19 mouse cellular contexts compared by ENCODE assay signal in genomic region chr7:25575105-25575504, GRCm38 (mm10). TPM values are rescaled to one million over a fixed set of nuclear protein-coding genes. Genes with fewer than 3 reads are reported as not detected.
DNase-seq lines count a peak whose midpoint lies in the region; ATAC-seq and TF ChIP-seq lines count a peak whose summit lies in the region.
"Had no signal": no experiment of that assay in that cellular context is flagged by ENCODE, and none has a peak within 500 bp of the region (broad histone marks: within the 10 kb centered on the region; RNA-seq: fewer than 3 reads in every experiment).

No protein-coding gene starts in this region.

- no peak overlapping the region for H3K9ac ChIP-seq in hindbrain, embryonic 11.5 days (ENCODE audit: low read depth, low read length)
- no peak overlapping the region for H3K9ac ChIP-seq in neural tube, embryonic 15.5 days (replicated peaks)
- H3K9ac ChIP-seq: forebrain, embryonic 12.5 days; hindbrain, embryonic 15.5 days; liver, embryonic 15.5 days had no signal

- no peaks in the 10 kb centered on the region for H3K9me3 ChIP-seq in hindbrain, embryonic 10.5 days
- H3K9me3 ChIP-seq in hindbrain, embryonic 11.5 days (ENCODE audit: control insufficient read depth, low read length) = no peaks in the 10 kb centered on the region
- H3K9me3 ChIP-seq in neural tube, embryonic 15.5 days (replicated peaks) = no peaks in the 10 kb centered on the region
- H3K9me3 ChIP-seq: forebrain, embryonic 12.5 days; hindbrain, embryonic 15.5 days; liver, embryonic 15.5 days had no signal

- TF ChIP-seq CTCF in spleen, adult 2 months (IDR thresholded peaks at IDR 0.05; ENCODE audit: extremely low read depth, insufficient read depth, insufficient read length, insufficient replicate concordance) = no peak

- H3K27ac ChIP-seq in hindbrain, embryonic 10.5 days = peak overlapping the region; percentile 30
- no peak overlapping the region for H3K27ac ChIP-seq in hindbrain, embryonic 11.5 days (ENCODE audit: low read depth, low read length)
- 0 out of 2 replicates have a peak overlapping the region, but pooled peaks have one; percentile 96 for H3K27ac ChIP-seq in spleen, adult 2 months (ENCODE audit: insufficient read depth, low read length)
- no peak overlapping the region for H3K27ac ChIP-seq in neural tube, embryonic 15.5 days (replicated peaks)
- H3K27ac ChIP-seq: forebrain, embryonic 12.5 days; hindbrain, embryonic 15.5 days; liver, embryonic 15.5 days had no signal

- H3K4me1 ChIP-seq in hindbrain, embryonic 10.5 days (replicated peaks) = peaks cover 14% of the 10 kb centered on the region
- H3K4me1 ChIP-seq in hindbrain, embryonic 11.5 days (replicated peaks; ENCODE audit: control insufficient read depth, insufficient read depth, low read length) = no peaks in the 10 kb centered on the region
- H3K4me1 ChIP-seq in spleen, adult 2 months (ENCODE audit: control insufficient read depth, insufficient read depth, insufficient read length) = peaks cover 24% of the 10 kb centered on the region; the same call in 1 of the 2 replicates
- H3K4me1 ChIP-seq in neural tube, embryonic 15.5 days = no peaks in the 10 kb centered on the region
- H3K4me1 ChIP-seq: hindbrain, embryonic 15.5 days had no signal

- no peak overlapping the region for H3K4me2 ChIP-seq in hindbrain, embryonic 11.5 days (replicated peaks; ENCODE audit: low read depth, low read length)
- no peak overlapping the region for H3K4me2 ChIP-seq in neural tube, embryonic 15.5 days
- H3K4me2 ChIP-seq: forebrain, embryonic 12.5 days; hindbrain, embryonic 15.5 days; liver, embryonic 15.5 days had no signal

- H3K36me3 ChIP-seq in hindbrain, embryonic 10.5 days = no peaks in the 10 kb centered on the region
- no peaks in the 10 kb centered on the region for H3K36me3 ChIP-seq in hindbrain, embryonic 11.5 days (ENCODE audit: control insufficient read depth, insufficient read depth, low read length)
- H3K36me3 ChIP-seq in spleen, adult 2 months (ENCODE audit: control insufficient read depth, insufficient read depth, low read length) = no peaks in the 10 kb centered on the region
- no peaks in the 10 kb centered on the region for H3K36me3 ChIP-seq in neural tube, embryonic 15.5 days
- H3K36me3 ChIP-seq: forebrain, embryonic 12.5 days; hindbrain, embryonic 15.5 days; liver, embryonic 15.5 days had no signal

- no peak for TF ChIP-seq POLR2A in spleen, adult 2 months (IDR thresholded peaks at IDR 0.05; ENCODE audit: low read depth, low read length)

- no peak for ATAC-seq in hindbrain, embryonic 11.5 days (ENCODE audit: low FRiP score)
- ATAC-seq in neural tube, embryonic 15.5 days (ENCODE audit: low FRiP score) = no peak

- WGBS in hindbrain, embryonic 10.5 days = 72% methylated on average over 5 of the region's 5 CpGs
- 82% methylated on average over 5 of the region's 5 CpGs for WGBS in hindbrain, embryonic 11.5 days
- 94% methylated on average over 5 of the region's 5 CpGs for WGBS in spleen, adult 2 months
- WGBS in neural tube, embryonic 15.5 days = 89% methylated on average over 5 of the region's 5 CpGs

- no peaks in the 10 kb centered on the region; the same call in 1 of the 2 replicates for H3K27me3 ChIP-seq in hindbrain, embryonic 10.5 days (ENCODE audit: insufficient read depth, poor library complexity, severe bottlenecking)
- no peaks in the 10 kb centered on the region for H3K27me3 ChIP-seq in hindbrain, embryonic 11.5 days (ENCODE audit: control insufficient read depth, insufficient read depth, low read length)
- no peaks in the 10 kb centered on the region for H3K27me3 ChIP-seq in spleen, adult 2 months (ENCODE audit: control insufficient read depth, insufficient read depth, low read length)
- H3K27me3 ChIP-seq in neural tube, embryonic 15.5 days (replicated peaks) = no peaks in the 10 kb centered on the region
- H3K27me3 ChIP-seq: forebrain, embryonic 12.5 days; hindbrain, embryonic 15.5 days; liver, embryonic 15.5 days had no signal

- no peak for DNase-seq in hindbrain, embryonic 10.5 days (ENCODE audit: low spot score)
- DNase-seq in hindbrain, embryonic 11.5 days (ENCODE audit: low spot score) = no peak
- DNase-seq in spleen, adult 2 months (ENCODE audit: low read depth in 1 of 2, low spot score in 2 of 2) = no peak
- DNase-seq in spleen, adult 18-20 months = no peak
- DNase-seq in kidney, postnatal 14 days = peak; percentile 70
- DNase-seq in retina, embryonic 14.5 days (ENCODE audit: low spot score) = no peak
- DNase-seq in layer of hippocampus, adult 18-20 months (ENCODE audit: low spot score in 2 of 2) = no peak
- DNase-seq: cerebellum, adult 8-10 months; heart, adult 18-20 months had no signal

- H3K4me3 ChIP-seq in hindbrain, embryonic 10.5 days = no peak overlapping the region
- no peak overlapping the region for H3K4me3 ChIP-seq in hindbrain, embryonic 11.5 days (ENCODE audit: low read depth, low read length)
- H3K4me3 ChIP-seq in spleen, adult 2 months (ENCODE audit: extremely low read depth, insufficient read depth, insufficient read length) = no peak overlapping the region
- H3K4me3 ChIP-seq in neural tube, embryonic 15.5 days (replicated peaks) = no peak overlapping the region
- H3K4me3 ChIP-seq: forebrain, embryonic 12.5 days; hindbrain, embryonic 15.5 days; liver, embryonic 15.5 days; megakaryocyte, embryonic 14.5 days had no signal

RNA-seq across cellular contexts. Expression of gene Ceacam2, which starts 35.4 kb away (rescaled TPM):
- polyA plus RNA-seq in hindbrain, embryonic 10.5 days (2016; fragmentation: Nextera tagmentation; extraction: Ambion mirVana) = not detected in 2 replicates
- not detected in 2 replicates for polyA plus RNA-seq in hindbrain, embryonic 11.5 days (2014; fragmentation: Nextera tagmentation; extraction: Ambion mirVana)
- polyA plus RNA-seq in spleen, adult 2 months (2012; rRNA removed) = 0.45 and 0.67 TPM in 2 replicates
- under 1 TPM; 0.72 to 0.99 TPM for total RNA-seq in layer of hippocampus, adult 18-20 months (2021)
- polyA plus RNA-seq in neural tube, embryonic 15.5 days (2015; fragmentation: Nextera tagmentation; extraction: Ambion mirVana) = 0.08 and 0.19 TPM in 2 replicates
- total RNA-seq: monocyte, adult 5-6 weeks had no signal
- polyA plus RNA-seq: forebrain, embryonic 12.5 days; heart, embryonic 16.5 days; liver, embryonic 15.5 days had no signal

RNA-seq across cellular contexts. Expression of gene Erich4, which starts 40.6 kb away (rescaled TPM):
- polyA plus RNA-seq in hindbrain, embryonic 10.5 days (2016; fragmentation: Nextera tagmentation; extraction: Ambion mirVana) = not detected in 2 replicates
- polyA plus RNA-seq in hindbrain, embryonic 11.5 days (2014; fragmentation: Nextera tagmentation; extraction: Ambion mirVana) = not detected in 2 replicates
- polyA plus RNA-seq in spleen, adult 2 months (2012; rRNA removed) = not detected in 2 replicates
- total RNA-seq in layer of hippocampus, adult 18-20 months (2021) = under 1 TPM in 1 of 2 experiments, not detected in 1; 0.38 TPM
- 0.20 TPM in 1 of 2 replicates, not detected in the other for polyA plus RNA-seq in neural tube, embryonic 15.5 days (2015; fragmentation: Nextera tagmentation; extraction: Ambion mirVana)
- total RNA-seq: adrenal gland, adult 18-20 months; layer of hippocampus, adult 8-10 months; monocyte, adult 5-6 weeks had no signal
- polyA plus RNA-seq: forebrain, embryonic 12.5 days; hindbrain, embryonic 15.5 days; neural tube, embryonic 14.5 days had no signal

RNA-seq across cellular contexts. Expression of gene Dmac2, which starts 44.1 kb away (rescaled TPM):
- polyA plus RNA-seq in hindbrain, embryonic 10.5 days (2016; fragmentation: Nextera tagmentation; extraction: Ambion mirVana) = 26.3 and 29.6 TPM in 2 replicates
- 25.1 and 25.5 TPM in 2 replicates for polyA plus RNA-seq in hindbrain, embryonic 11.5 days (2014; fragmentation: Nextera tagmentation; extraction: Ambion mirVana)
- 74.7 and 91.3 TPM in 2 replicates for polyA plus RNA-seq in spleen, adult 2 months (2012; rRNA removed)
- total RNA-seq in layer of hippocampus, adult 18-20 months (2021) = 10 to 100 TPM; 50.5 to 53.9 TPM
- 48.2 and 49.5 TPM in 2 replicates for polyA plus RNA-seq in neural tube, embryonic 15.5 days (2015; fragmentation: Nextera tagmentation; extraction: Ambion mirVana)

RNA-seq across cellular contexts. Expression of gene B3gnt8, which starts 51.3 kb away (rescaled TPM):
- polyA plus RNA-seq in hindbrain, embryonic 10.5 days (2016; fragmentation: Nextera tagmentation; extraction: Ambion mirVana) = 0.87 and 1.8 TPM in 2 replicates
- 0.36 and 0.91 TPM in 2 replicates for polyA plus RNA-seq in hindbrain, embryonic 11.5 days (2014; fragmentation: Nextera tagmentation; extraction: Ambion mirVana)
- 54.8 and 71.5 TPM in 2 replicates for polyA plus RNA-seq in spleen, adult 2 months (2012; rRNA removed)
- total RNA-seq in layer of hippocampus, adult 18-20 months (2021) = 1 to 10 TPM in 1 of 2 experiments, under 1 TPM in 1; 0.61 to 1.3 TPM
- polyA plus RNA-seq in neural tube, embryonic 15.5 days (2015; fragmentation: Nextera tagmentation; extraction: Ambion mirVana) = 1.8 and 5.3 TPM in 2 replicates

Comparison
In these comparisons a context has a peak if more than half of its experiments do, and no peak if none do; other contexts are left out.
1. H3K27ac ChIP-seq: peak in hindbrain, embryonic 10.5 days (single experiment) and spleen, adult 2 months (single experiment); none in hindbrain, embryonic 11.5 days (single experiment) and neural tube, embryonic 15.5 days (single experiment).